Mouse (Mus musculus) mesoderm, embryonic 11.5 days (tissue): ENCODE measurements around the gene Pald1.

Source experiments
- DNase-seq: peaks from one replicate; pipeline ENCODE4 v3.0.0-alpha.2; 2012; ENCODE audit warnings: low read depth, low spot score

The Pald1 gene

DNA sequence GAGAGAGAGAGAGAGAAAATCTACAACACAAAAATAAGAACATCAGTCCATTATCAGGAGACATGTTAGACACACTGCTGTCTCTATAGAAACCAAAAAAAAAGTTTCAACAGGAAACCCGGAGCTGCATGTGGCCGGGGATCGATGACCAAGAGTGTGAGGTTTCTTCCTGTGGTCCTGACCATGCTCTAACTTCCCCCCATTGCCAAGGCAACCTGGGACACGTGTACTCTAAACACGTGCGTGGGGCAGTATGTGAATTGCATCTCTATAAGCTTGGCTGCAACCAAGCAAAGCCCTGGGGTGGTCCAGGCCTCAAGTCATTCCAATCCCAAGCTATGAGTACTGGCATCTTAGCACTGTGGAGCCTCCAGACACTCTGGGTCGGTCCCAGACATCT, 48.8 kb downstream of the Pald1 start:
- DNase-seq: no peak

DNA sequence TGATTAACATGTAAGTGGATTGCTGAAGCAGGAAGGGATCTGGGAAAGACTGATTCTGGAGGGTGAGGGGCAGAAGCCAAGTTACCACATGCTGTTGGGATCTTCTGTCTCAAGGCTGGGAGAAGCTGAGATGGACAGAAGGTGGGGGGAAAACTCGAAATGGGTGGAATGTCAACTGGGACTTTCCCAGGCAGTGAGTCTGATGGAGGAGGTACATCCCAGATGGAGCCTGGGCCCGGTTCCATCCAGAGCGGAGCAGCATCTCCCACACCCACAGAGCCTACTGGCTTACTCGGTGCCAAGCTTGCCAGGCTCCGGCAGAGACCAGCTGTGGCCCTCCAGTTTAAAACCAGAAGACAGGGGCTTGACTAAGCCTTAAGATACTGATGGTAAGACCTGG, 52.3 kb downstream of the Pald1 start:
- no peak for DNase-seq

DNA sequence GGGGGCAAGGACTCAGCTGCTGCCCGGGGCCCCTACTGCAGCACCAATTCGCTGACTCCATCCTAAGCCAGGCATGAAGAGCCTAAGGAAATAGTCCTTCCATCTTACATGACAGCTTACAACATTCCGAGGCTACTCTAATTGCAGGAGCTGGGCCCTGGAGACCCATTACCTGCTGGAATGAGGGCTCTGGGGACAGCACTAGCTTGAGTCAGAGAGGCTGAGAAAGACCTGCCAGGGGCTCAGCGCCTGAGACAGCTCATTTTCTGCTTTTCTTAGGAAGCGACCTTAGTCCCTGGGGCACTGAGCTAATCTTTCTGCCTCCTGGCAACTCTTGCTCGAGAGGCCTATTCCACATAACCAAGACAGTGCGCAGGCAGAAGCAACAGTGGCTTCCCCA, 54.4 kb downstream of the Pald1 start:
- peak; percentile 71 for DNase-seq

DNA sequence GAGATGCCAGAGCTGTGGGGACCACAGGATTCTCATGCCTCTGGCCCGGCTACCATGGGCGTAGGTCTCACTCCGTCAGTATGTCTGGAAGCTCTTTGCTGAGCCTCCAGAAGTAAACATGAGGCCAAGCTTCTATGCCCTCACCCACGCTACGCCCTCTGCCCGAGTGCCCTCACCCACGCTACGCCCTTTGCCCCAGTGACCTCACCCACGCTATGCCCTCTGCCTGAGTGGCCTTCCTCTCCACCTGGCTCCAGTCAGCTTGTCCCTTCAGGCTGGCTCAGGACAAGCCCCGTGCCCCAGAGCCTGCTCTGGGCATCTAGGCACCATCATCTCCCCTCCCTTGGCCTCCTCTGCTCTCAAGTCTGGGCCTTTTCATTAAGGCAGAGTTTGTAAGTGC, 55.8 kb downstream of the Pald1 start:
- no peak for DNase-seq

DNA sequence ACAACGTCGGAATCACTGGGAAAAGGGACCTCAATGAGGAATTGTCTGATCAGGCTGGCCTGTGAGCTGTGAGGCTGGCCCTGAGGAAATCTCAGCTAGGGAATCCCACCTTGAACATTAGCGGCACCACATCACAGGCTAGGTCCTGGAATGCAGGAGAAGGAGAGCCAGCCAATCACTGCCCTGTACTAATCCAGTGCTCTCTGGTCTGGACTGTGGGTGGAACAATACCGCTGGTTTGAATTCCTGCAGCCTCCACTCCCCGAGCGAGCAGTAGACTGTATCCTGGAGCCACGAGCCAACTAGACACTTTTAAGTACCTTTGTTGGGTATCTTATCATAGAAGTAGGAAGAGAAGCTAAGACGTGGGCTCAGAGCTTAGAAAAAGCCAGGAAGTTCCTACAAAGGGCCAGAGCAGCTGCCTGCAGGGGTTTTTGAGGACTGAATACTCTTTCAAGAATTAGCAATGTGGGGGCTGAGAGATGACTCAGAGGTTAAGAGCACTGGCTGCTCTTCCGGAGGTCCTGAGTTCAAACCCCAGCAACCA, 57.5 kb downstream of the Pald1 start:
- DNase-seq: peak; percentile 34

DNA sequence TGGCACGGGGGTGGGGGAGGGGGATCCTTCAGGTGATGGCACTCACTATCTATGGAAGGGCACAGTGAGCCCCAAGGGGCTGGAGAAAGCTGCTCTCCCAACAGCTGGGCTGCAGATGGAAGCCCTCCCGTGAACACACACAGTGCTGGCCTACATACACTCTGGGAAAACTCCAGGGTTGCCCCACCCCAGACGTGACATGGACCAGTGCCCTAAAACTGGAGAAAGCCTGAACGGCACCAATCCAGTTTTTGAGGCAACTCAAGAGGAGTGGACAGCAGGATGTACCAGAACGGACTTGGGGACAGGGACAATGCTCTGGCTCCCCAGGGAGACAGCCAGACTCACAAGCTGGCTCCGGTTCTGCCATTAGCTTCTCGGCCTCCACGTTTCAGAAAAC, 58.6 kb downstream of the Pald1 start:
- no peak for DNase-seq

DNA sequence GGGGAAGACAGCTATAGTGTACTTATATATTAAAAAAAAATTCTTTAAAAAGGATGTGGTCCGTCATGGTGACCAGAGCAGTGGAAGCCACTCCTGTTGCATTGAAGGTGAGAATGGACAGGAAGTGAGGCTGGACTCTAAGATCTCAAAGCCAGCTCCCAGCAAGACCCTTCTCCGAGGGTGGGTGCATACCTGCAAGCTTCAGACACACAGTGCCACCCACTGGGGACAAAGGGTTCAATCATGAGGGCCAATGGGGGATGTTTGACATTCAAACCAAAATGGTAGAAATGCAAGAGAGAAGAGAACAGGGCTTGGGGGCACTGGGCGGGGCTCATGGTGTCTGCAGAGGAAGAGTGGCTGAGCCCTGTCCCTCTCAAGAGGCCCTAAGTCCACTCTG, 64.8 kb downstream of the Pald1 start:
- DNase-seq: no peak

DNA sequence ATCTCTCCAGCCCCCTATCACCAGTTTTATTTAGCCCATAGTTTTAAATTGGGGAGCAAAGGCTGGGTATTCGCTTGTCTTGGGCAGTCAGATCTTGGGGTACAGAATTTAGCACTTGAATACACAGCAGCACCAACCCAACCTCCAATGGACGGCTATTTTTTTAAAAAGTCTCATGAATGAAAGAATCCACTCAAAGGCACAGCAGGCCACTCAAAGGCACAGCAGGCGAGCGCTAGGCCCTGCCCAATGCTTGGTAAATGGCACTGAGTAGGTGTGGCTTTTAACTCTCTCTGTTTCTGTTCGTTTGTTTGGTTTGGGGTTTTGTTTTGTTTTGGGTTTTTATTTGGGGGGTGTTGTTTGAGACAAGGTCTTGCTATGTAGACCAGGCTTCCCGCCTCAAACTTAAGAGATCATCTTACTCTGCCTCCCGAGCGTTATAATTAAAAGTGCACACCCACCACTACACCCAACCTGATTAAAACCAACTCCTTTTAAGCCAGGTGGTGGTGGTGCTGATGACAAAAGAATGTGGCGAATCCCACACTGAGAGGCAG, 67.9 kb downstream of the Pald1 start:
- no peak for DNase-seq

DNA sequence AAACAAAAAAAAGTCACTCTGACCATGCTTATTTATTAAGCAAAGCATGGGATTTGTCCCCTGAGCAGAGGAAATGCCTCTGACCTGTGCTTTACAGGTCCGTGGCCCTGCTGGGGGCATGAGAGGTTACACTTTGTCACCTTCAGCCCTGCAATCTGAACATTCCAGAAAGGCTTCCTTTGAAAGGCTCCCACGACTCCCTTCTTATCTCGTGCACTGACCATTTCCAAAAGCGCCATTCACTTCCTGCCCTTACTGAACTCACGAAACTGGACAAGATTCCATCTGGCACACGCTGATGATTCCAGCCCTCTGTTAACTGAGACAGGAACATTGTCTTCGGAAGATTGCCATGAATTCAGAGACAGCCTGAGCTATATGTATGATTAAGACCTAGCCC, 69.6 kb downstream of the Pald1 start:
- DNase-seq: no peak

DNA sequence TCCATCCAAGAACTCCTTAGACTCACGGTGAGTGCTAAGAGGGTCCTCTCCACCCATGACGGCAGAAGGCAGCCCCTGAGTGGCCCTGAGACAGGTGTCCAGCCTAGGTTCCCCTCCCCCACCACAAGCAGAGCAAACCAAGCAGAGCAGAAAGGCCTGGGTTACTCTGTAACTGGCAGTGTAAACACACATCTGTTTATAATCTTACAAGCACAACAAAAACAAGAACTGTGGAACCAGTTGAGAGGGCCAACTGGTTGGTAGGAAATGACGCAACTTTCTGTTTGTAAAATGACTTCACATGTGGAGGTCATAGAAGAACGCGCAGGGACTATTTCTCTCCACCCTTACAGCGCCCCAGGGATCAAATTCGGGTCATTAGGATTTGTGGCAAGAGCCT, 70.6 kb downstream of the Pald1 start:
- DNase-seq: no peak

DNA sequence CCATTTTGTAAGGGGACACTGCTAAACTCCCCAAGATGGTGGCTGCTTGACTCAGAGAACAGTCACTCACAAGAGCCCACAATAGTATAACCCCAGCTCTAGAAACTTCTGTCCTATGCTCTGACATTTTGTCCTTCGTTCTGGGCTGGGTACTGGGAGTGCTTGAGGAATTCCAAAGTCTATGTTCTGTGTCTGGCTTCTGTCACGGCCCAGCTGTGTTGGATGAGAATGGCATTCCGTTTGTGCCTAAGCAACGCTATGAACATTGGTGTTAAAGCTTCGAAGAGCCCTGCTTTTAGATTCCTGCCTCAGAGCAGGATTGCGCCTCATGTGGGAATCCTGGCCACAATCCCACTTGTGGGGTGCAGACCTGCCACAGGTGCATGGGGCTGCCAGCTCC, 71.2 kb downstream of the Pald1 start:
- DNase-seq: no peak

DNA sequence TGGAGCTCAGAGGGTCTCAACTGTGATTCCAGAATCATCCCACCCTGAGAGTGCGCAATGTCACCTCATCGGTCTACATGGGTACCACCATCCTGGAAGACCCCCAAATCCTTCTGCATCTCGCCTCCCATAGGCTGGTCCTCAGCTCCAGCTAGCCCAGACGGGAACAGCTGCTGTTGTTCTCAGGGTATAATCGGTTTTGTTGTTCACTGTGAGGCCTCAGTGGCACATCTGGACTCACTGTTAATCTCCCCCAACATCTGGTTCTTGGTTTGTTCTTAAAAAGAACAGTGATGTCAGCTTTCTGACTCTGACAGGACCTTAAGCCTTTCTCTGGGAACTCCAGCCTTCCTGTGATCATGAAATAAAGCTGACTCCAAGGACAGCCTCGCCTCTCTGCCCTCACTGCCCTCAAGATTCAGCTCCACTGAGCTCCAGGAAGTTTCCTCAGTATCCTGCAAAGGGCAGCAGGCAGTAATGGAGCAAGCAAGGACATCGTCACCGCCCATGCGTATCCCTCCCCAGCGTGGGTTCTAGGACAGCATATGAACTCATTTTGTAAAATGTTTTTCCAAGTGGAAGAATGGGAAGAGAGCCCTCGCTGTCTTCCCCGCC, 74.5 kb downstream of the Pald1 start:
- no peak for DNase-seq

DNA sequence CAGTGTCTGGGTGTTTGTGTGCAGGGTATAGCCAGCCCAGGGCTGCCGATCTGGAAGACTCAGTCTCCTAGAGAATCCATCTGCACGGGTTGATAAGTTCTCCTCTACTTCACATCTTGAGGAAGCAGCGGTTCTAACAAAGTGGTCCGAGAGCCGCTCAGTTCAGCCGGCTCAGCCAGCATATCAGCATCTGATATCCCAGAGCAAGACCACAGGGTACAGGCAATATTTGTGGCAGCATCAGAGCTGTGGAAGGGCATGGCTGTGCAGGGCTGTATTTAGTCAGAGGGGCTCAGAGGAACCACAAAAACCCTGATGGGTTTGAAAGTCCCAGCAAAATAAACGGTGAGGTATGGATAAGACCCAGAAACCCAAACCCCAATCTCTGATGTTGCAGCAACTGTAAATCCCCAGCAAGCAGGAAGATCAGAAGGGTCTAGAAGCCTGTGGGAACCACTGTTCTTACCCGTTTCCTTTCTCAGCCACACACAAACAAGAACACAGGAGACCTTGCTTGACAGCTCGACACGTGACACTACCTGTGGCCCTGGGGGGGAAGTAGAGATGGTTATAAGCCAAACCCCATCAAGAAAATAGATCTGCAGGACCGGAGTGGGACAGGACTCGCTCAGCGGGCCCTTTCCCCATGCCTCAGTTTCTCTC, 77.3 kb downstream of the Pald1 start:
- no peak for DNase-seq

DNA sequence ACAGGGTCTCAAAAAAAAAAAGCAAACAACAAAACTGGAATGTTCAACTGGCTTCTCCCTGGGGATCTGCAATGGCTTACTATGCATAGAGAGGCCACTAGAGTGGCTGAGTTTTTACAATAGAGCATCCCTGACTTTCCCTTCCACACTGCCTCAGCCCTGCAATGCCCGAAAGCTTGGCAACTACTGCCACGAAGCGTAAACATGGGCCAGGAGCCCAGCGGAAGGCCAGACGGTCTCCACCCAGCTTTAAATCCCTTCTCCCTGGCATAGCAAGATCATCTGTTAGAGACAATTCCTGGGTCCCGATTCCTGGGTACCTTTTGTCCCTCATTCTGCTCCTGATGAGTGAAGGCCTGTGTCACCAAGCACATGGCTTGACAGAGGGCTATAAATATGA, 79.3 kb downstream of the Pald1 start:
- no peak for DNase-seq

DNA sequence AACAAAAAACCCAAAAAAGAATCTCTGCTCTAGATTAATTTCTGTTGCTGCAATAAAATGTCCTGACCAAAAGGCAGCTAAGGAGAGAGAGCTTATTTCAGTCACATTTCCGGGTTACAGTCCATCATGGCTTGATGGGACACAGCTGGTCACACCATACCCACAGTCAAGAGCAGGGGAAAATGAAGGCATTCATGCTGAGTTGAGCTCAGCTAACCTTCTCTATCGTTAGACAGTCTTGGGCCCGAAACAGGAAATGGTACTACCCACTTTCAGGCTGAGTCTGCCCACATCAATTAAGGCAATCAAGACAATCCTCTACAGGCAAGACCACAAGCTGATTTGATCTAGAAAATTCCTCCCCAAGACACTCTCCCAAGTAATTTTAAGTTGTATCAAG, 82.3 kb downstream of the Pald1 start:
- no peak for DNase-seq

DNA sequence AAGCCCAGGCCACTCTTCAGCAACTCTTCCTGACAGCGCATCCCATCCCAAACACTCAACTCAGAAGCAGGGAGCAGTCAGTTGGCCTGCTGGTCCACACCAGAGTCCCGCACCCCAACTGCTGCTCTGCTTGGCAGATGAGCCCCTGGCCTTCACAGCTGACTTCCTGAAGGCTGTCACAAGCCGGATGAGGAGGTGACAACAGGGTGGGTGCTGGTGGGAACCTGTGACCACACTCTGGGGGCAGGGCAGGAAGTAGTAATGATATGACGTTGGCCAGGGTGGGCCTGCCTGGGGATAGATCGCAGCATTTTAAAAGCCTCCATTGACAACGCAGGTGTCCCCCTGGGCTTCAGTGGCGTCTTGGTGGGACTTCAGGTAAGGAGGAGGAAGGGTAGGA, 85.9 kb downstream of the Pald1 start, which contains the start of gene Prf1:
TSS of gene Prf1 (plus strand) at position 357 of the 400 bp plus-strand sequence.
- DNase-seq: no peak

DNA sequence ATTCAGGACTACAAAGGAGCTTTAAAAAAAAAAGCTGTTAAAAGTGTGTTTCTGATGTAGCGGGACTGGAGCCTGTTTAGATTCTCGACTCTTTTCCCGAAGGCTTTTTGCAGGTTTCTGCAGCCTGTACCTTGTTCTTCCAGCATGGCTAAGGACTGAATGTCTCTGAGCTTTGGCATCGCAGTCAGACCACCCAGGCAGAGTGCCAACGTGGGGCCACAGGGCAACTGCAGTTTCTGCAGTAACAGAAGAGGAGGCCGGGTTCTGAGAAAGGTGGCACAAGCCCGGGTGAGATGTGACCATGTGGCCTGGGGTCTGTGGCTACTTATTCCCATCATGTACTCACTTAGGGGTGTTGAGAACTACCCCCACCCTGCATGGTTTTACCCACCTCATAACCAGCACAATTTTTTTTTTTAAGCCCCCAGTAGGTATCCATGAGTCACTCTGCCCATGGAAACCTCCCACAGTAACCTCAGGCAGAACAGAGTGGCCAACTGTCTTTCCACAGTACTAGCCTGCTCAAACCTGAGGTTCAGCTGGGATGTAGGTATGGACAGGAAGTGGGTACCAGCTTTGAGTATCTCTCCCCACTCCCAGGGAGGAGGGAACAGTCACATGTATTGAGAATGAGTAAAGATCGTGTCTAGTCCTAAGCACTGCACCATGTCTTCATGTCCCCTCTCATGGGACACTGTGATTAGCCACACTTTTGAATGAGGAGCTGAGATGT, 86.5 kb downstream of the Pald1 start:
- no peak for DNase-seq

DNA sequence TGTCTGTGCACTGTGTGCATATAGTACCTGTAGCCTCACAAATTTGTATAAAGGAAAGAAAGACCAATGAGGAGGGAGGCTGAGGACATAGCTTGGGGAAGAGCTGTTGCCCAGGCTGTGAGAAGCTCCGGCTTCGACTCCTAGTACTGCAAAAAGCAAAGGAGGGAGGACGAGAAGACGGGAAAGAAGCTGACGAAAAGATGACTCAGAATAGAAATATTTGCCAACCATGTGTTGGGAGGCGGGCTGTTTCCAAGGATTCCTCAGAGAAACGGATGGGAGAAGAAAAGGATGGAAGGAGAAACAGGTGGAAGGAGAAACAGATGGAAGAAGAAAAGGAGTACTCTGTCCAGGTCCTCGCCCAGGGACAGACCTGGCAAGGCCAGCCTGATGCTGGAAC, 89.1 kb downstream of the Pald1 start:
- DNase-seq: no peak

DNA sequence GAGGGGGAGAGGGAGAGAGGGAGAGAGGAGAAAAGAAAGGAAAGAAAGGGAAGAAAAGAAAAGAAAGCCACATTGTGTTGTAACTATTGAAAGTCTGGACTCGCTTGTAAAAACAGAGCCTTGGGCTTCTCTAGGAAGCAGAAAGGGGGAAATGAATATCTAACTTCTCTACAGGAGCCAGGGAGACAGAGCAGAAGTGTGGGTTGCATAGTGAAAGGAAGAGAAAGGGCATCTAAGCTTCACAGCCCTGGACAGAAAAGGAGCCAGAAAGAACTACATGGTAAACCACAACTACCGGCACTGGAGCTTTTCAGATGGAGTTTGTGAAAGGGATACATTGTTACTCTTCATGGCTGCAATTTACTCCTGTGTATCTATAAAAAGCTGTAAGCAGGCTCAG, 92.9 kb downstream of the Pald1 start:
- DNase-seq: no peak

DNA sequence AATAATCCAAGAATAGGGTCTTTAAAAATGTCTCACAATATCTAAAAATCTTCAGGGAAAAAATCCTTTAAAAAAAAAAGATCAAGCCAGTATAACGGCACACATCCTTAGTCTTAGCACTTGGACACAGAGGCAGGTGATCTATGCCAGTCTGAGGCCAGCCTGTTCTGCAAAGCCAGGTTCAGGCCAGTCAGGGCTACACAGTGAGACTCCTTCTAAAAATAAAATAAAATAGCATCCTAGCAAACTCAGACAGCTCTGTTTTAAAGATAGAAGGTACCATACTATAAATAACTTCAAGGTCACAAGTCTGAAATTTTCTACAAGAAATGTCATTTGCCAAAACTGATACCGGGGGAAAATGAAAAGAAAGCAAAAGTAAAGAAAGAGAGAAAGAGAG, 93.3 kb downstream of the Pald1 start:
- no peak for DNase-seq

DNA sequence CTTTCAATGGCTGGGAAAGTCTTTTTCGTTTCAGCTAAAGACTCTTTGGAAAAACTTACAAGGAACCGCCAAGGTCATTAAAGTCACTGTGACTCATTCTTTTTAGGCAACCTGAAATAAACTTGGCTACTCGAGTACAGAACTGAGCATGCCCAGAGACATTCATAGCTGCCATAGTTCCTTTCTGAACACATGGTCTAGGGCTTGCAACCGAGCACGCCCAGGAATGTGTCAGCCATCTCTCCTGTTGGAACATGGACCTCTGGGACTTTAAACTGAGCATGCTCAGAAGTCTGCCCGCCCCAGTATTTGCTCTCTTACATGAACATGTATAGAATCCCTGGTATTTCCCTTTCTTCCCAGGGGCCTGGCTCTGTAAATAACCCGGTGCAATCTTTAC, 97.1 kb downstream of the Pald1 start:
- no peak for DNase-seq

DNA sequence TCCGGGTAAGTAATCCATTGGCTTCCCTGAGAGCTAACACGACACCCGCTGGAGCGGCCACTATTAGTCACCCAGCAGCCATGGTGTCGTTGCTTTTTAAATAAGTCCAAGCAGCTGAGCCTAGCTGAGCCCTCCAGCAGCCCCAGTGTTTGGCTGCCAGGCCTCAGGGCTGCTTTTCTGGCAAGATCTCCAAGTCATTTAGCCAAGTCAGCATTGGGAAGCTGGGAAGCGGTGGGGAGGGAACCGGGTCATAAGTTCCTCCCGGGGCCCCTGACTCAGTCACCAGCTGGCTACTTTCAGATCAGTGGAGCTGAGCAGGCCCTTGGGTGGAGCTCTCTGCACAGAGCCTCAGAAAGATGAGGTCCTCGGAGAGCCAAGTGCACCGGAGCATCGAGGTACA, 98.1 kb downstream of the Pald1 start:
- DNase-seq: no peak

DNA sequence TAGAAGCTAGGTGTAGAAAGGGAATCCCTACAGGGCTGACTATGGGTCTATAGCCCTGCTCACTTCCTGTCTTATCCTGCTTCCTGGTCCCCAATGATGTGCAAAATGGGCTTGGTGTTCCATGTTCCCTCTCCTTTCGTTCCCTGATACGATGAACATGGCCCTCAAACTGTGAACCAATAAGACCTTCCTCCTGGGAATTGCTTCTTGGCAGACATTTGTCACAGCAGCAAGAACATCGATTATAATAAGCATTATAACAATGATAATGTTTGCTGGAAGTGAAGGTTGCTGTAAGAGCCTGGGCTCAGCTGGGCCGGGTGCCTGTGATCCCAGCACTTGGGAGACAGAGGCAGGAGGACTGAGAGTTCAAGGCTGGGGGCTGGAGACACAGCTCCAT, 99.0 kb downstream of the Pald1 start:
- DNase-seq: no peak
